51 mouse cellular contexts compared by ENCODE assay signal in genomic region chr12:104347091-104347490, GRCm38 (mm10). TPM values are rescaled to one million over a fixed set of nuclear protein-coding genes. Genes with fewer than 3 reads are reported as not detected.
"Had no signal": no experiment of that assay in that cellular context is flagged by ENCODE, and none has a peak within 500 bp of the region (broad histone marks: within the 10 kb centered on the region; RNA-seq: fewer than 3 reads in every experiment).

No protein-coding gene starts in this region.

- H3K9me3 ChIP-seq: heart, embryonic 10.5 days; heart, embryonic 12.5 days; heart, embryonic 13.5 days; heart, embryonic 15.5 days; hindbrain, embryonic 10.5 days; hindbrain, embryonic 12.5 days; hindbrain, embryonic 13.5 days; hindbrain, embryonic 15.5 days; intestine, embryonic 15.5 days; kidney, embryonic 15.5 days had no signal

- ATAC-seq: hindbrain, embryonic 16.5 days; hindbrain, postnatal 0 days; inflammation-experienced regulatory T-cells, adult 6 months; intestine, embryonic 15.5 days; intestine, embryonic 16.5 days; intestine, postnatal 0 days had no signal

- H3K36me3 ChIP-seq: heart, embryonic 10.5 days; heart, embryonic 12.5 days; heart, embryonic 13.5 days; heart, embryonic 15.5 days; hindbrain, embryonic 10.5 days; hindbrain, embryonic 12.5 days; hindbrain, embryonic 13.5 days; hindbrain, embryonic 15.5 days; intestine, embryonic 15.5 days; kidney, embryonic 15.5 days had no signal

- H3K27me3 ChIP-seq: heart, embryonic 12.5 days; heart, embryonic 13.5 days; heart, embryonic 15.5 days; hindbrain, embryonic 12.5 days; hindbrain, embryonic 13.5 days; hindbrain, embryonic 15.5 days; intestine, embryonic 15.5 days; kidney, embryonic 15.5 days had no signal

- H3K4me1 ChIP-seq: heart, embryonic 10.5 days; heart, embryonic 12.5 days; heart, embryonic 13.5 days; heart, embryonic 15.5 days; hindbrain, embryonic 10.5 days; hindbrain, embryonic 12.5 days; hindbrain, embryonic 13.5 days; hindbrain, embryonic 15.5 days; intestine, embryonic 15.5 days; kidney, embryonic 15.5 days had no signal

- H3K4me3 ChIP-seq: heart, embryonic 10.5 days; heart, embryonic 12.5 days; heart, embryonic 13.5 days; heart, embryonic 15.5 days; hindbrain, embryonic 10.5 days; hindbrain, embryonic 12.5 days; hindbrain, embryonic 13.5 days; hindbrain, embryonic 15.5 days; intestine, embryonic 15.5 days; kidney, embryonic 15.5 days; layer of hippocampus, adult 2 months; left cerebral cortex, adult 2 months had no signal

- DNase-seq: heart, postnatal 10 days; heart, postnatal 14 days; heart, postnatal 4 days; kidney, adult 11 months; kidney, adult 18-20 months; kidney, adult 2 months; kidney, adult 8-10 months; kidney, adult 9 months; kidney, postnatal 10 days; kidney, postnatal 14 days; kidney, postnatal 25 days; kidney, postnatal 36 days; kidney, postnatal 4 days; layer of hippocampus, adult 9-11 months; layer of hippocampus, postnatal 36 days had no signal

- H3K4me2 ChIP-seq: heart, embryonic 11.5 days; heart, embryonic 12.5 days; heart, embryonic 13.5 days; heart, embryonic 15.5 days; hindbrain, embryonic 12.5 days; hindbrain, embryonic 13.5 days; hindbrain, embryonic 14.5 days; hindbrain, embryonic 15.5 days; intestine, embryonic 15.5 days; kidney, embryonic 15.5 days had no signal

- H3K9ac ChIP-seq: heart, embryonic 12.5 days; heart, embryonic 13.5 days; heart, embryonic 15.5 days; hindbrain, embryonic 12.5 days; hindbrain, embryonic 13.5 days; hindbrain, embryonic 14.5 days; hindbrain, embryonic 15.5 days; intestine, embryonic 15.5 days; kidney, embryonic 15.5 days had no signal

- H3K27ac ChIP-seq: heart, embryonic 10.5 days; heart, embryonic 13.5 days; heart, embryonic 15.5 days; hindbrain, embryonic 10.5 days; hindbrain, embryonic 12.5 days; hindbrain, embryonic 13.5 days; hindbrain, embryonic 14.5 days; hindbrain, embryonic 15.5 days; hindbrain, postnatal 0 days; intestine, embryonic 15.5 days; kidney, embryonic 15.5 days; kidney, postnatal 0 days; layer of hippocampus, adult 2 months; left cerebral cortex, adult 2 months had no signal

RNA-seq across cellular contexts. Expression of gene Serpina3k, which starts 8.8 kb away (rescaled TPM):
- total RNA-seq: heart, postnatal 10 days; heart, postnatal 14 days; heart, postnatal 25 days; hematopoietic stem cell, adult 5-6 weeks; hindbrain, postnatal 0 days; layer of hippocampus, adult 18-20 months; layer of hippocampus, adult 2 months; layer of hippocampus, adult 8-10 months; layer of hippocampus, postnatal 10 days; layer of hippocampus, postnatal 14 days; layer of hippocampus, postnatal 25 days; layer of hippocampus, postnatal 36 days; left cerebral cortex, adult 18-20 months; left cerebral cortex, adult 2 months had no signal
- polyA plus RNA-seq: heart, embryonic 10.5 days; heart, embryonic 11.5 days; heart, embryonic 12.5 days; heart, embryonic 13.5 days; heart, embryonic 14.5 days; heart, embryonic 15.5 days; heart, embryonic 16.5 days; hindbrain, embryonic 10.5 days; hindbrain, embryonic 11.5 days; hindbrain, embryonic 12.5 days; hindbrain, embryonic 13.5 days; hindbrain, embryonic 14.5 days; hindbrain, embryonic 15.5 days; hindbrain, embryonic 16.5 days; hindbrain, postnatal 0 days; inflammation-experienced regulatory T-cells, adult 6 months; intestine, embryonic 14.5 days; intestine, embryonic 15.5 days; intestine, embryonic 16.5 days; intestine, postnatal 0 days; kidney, adult 2 months; kidney, embryonic 14.5 days; kidney, embryonic 15.5 days; kidney, embryonic 16.5 days; kidney, postnatal 0 days; large intestine, adult 2 months had no signal

RNA-seq across cellular contexts. Expression of gene Serpina3m, which starts 8.8 kb away (rescaled TPM):
- total RNA-seq: heart, postnatal 10 days; heart, postnatal 14 days; heart, postnatal 25 days; heart, postnatal 4 days; hematopoietic stem cell, adult 5-6 weeks; hindbrain, postnatal 0 days; layer of hippocampus, postnatal 10 days; left cerebral cortex, adult 2 months had no signal
- polyA plus RNA-seq: heart, embryonic 10.5 days; heart, embryonic 11.5 days; heart, embryonic 12.5 days; heart, embryonic 13.5 days; heart, embryonic 14.5 days; heart, embryonic 15.5 days; heart, embryonic 16.5 days; heart, postnatal 0 days; hindbrain, embryonic 10.5 days; hindbrain, embryonic 11.5 days; hindbrain, embryonic 12.5 days; hindbrain, embryonic 13.5 days; hindbrain, embryonic 14.5 days; hindbrain, embryonic 15.5 days; hindbrain, embryonic 16.5 days; hindbrain, postnatal 0 days; inflammation-experienced regulatory T-cells, adult 6 months; intestine, embryonic 14.5 days; intestine, embryonic 15.5 days; intestine, embryonic 16.5 days; intestine, postnatal 0 days; kidney, adult 2 months; kidney, embryonic 14.5 days; kidney, embryonic 15.5 days; kidney, embryonic 16.5 days; kidney, postnatal 0 days had no signal

RNA-seq across cellular contexts. Expression of gene Serpina3j, which starts 32.7 kb away (rescaled TPM):
- total RNA-seq: heart, postnatal 10 days; heart, postnatal 14 days; heart, postnatal 25 days; heart, postnatal 4 days; hematopoietic stem cell, adult 5-6 weeks; hindbrain, postnatal 0 days; layer of hippocampus, adult 18-20 months; layer of hippocampus, adult 2 months; layer of hippocampus, adult 8-10 months; layer of hippocampus, postnatal 10 days; layer of hippocampus, postnatal 14 days; layer of hippocampus, postnatal 25 days; layer of hippocampus, postnatal 36 days; left cerebral cortex, adult 18-20 months; left cerebral cortex, adult 2 months had no signal
- polyA plus RNA-seq: heart, embryonic 10.5 days; heart, embryonic 11.5 days; heart, embryonic 12.5 days; heart, embryonic 13.5 days; heart, embryonic 14.5 days; heart, embryonic 15.5 days; heart, postnatal 0 days; hindbrain, embryonic 10.5 days; hindbrain, embryonic 11.5 days; hindbrain, embryonic 12.5 days; hindbrain, embryonic 13.5 days; hindbrain, embryonic 14.5 days; hindbrain, embryonic 15.5 days; hindbrain, embryonic 16.5 days; hindbrain, postnatal 0 days; inflammation-experienced regulatory T-cells, adult 6 months; intestine, embryonic 14.5 days; intestine, embryonic 15.5 days; intestine, embryonic 16.5 days; intestine, postnatal 0 days; kidney, adult 2 months; kidney, embryonic 14.5 days; kidney, embryonic 15.5 days; kidney, embryonic 16.5 days; kidney, postnatal 0 days; large intestine, adult 2 months had no signal

RNA-seq across cellular contexts. Expression of gene Serpina3n, which starts 59.4 kb away (rescaled TPM):
- total RNA-seq: hematopoietic stem cell, adult 5-6 weeks had no signal
- polyA plus RNA-seq: heart, embryonic 11.5 days; heart, embryonic 12.5 days; hindbrain, embryonic 10.5 days; inflammation-experienced regulatory T-cells, adult 6 months; intestine, embryonic 14.5 days; kidney, embryonic 14.5 days; kidney, embryonic 15.5 days; kidney, embryonic 16.5 days had no signal
